Mouse (Mus musculus): ENCODE data around the gene Baiap2l1. TPM values are rescaled to one million over a fixed set of nuclear protein-coding genes. Genes with fewer than 3 reads are reported as not detected.

The Baiap2l1 gene
- polyA plus RNA-seq (2016; fragmentation: Nextera tagmentation; extraction: Ambion mirVana), result 5.0 and 5.6 TPM in 2 replicates

DNA sequence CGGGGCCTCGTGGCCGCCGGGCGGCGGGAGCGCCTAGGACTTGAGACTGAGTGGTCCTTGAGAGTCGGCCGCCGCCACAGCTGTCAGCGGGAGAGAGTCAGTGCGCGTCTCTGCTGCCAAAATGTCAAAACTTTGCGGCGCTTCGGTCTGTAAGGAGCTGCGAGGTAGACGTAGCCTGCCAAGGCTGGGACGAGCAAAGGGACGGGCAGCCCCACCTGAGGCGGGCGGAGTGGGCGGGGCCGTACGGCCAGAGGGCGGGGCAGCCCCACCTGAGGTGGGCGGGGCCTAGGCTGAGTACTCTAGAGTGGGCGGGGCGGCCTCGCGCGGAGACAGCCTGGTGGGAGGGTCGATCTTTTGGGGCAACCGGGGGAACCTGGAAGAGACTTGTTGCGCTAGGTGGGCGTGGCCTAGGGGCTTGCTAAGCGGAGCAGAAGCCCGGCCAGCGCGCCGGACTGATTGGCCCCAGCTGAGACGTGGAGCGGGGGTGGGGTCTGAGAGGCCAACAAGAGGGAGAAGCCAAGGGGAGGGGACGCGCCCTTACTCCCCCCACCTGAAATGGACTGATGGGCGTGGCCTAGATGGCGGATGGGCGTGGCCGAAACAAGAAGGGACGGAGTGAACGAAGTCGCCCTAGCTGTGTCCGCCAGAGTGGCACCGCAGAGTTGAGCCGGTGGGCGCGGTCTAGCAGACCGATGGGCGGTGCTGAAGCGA is at the start of gene Baiap2l1:
TSS of gene Baiap2l1 (minus strand) at position 232 of the 711 bp plus-strand sequence.
- H3K27me3 ChIP-seq, result peaks cover 25% of the 10 kb centered on the region

DNA sequence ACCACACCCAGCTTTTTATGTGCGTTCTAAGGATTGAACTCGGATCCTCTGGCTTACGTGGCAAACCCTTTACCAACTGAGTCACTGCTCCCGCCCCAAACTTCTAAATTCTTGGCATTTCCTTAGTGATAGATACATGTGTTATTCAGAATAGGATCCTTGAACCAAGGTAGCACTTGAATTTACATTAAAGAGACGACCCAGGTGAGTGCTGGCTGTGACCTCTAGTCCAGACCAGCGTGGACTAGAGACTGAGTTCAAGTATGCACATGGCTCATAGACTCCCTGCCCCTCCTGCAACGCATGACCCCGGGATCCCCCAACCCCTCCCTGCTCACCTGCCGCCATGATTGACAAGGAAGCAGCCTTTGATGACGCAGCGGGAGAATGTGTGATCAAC is 48.3 kb upstream of the Baiap2l1 start:
- H3K9me3 ChIP-seq (replicated peaks), result no peaks in the 10 kb centered on the region
- H3K27me3 ChIP-seq, result no peaks in the 10 kb centered on the region; the same call in 1 of the 2 replicates
- 88% methylated on average over 11 of the region's 11 CpGs for WGBS

More for the DNA sequence above, at the start of gene Baiap2l1:
- Histone ChIP-seq H3K36me3 (no peaks in the 10 kb centered on the region), H3K9ac (peak within 1 kb of the TSS; percentile 56), H3K4me2 (replicated peaks) (peak within 1 kb of the TSS; percentile 93), H3K4me3 (peak within 1 kb of the TSS; percentile 51), H3K27ac (no peak within 1 kb of the TSS), H3K4me1 (peaks cover 16% of the 10 kb centered on the region), H3K9me3 (replicated peaks) (no peaks in the 10 kb centered on the region)
- under 1% methylated on average over 59 of the region's 60 CpGs for WGBS
- ATAC-seq (ENCODE audit: low FRiP score), result peak; percentile 96

DNA sequence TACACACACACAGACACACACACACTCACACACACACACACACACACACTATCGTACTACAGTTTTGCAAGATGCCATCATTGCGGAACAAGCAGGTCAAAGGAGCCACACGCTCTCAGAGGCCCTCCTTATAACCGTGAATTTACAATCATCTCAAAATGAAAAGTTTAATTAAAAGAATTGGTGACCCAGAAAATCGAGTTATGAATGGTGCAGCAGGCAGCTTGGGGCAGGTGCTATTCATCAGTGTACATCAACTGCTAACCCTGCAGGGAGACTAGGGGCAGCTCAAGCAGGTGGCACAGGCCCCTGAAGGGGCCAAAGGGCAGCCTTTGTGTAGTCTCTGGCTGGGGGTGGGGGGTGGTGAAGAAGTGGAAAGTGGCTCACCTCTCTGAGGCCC is 42.9 kb upstream of the Baiap2l1 start:
- Histone ChIP-seq H3K27me3 (no peaks in the 10 kb centered on the region; the same call in 1 of the 2 replicates), H3K4me1 (0 out of 2 replicates have a peak, but pooled peaks cover 3% of the 10 kb centered on the region), H3K9me3 (replicated peaks) (no peaks in the 10 kb centered on the region), H3K27ac (no peak overlapping the region), H3K4me2 (replicated peaks) (no peak overlapping the region), H3K9ac (no peak overlapping the region), H3K4me3 (no peak overlapping the region), H3K36me3 (no peaks in the 10 kb centered on the region)
- ATAC-seq (ENCODE audit: low FRiP score), result no peak
- 42% methylated on average over 5 of the region's 5 CpGs for WGBS

More for the DNA sequence above, 48.3 kb upstream of the Baiap2l1 start:
- no peaks in the 10 kb centered on the region for H3K36me3 ChIP-seq
- H3K4me2 ChIP-seq (replicated peaks), result no peak overlapping the region
- no peak overlapping the region for H3K4me3 ChIP-seq
- no peak overlapping the region for H3K9ac ChIP-seq
- no peak overlapping the region for H3K27ac ChIP-seq
- no peaks in the 10 kb centered on the region for H3K4me1 ChIP-seq
- ATAC-seq (ENCODE audit: low FRiP score), result no peak

DNA sequence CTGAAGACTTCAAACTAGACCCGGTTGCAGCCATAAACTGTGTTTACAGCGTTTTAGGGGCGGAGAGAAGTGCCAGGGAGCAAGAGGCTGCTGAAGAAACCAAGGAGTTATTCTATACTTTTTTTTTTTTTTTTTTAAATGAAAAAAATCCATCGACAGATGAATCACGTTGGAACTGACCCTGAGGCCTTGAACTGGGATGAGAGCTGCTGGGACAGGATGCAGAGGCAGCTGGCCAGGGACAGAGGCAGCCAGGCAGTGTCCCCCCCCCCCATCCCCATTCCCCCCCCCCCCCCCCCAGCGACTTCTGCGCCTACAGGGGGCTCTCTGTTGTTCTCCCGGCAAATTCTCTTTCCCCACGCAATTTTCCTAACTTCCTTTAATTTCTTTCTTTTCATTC is 39.7 kb upstream of the Baiap2l1 start:
- H3K4me3 ChIP-seq, result no peak overlapping the region
- H3K27me3 ChIP-seq, result no peaks in the 10 kb centered on the region; the same call in 1 of the 2 replicates
- H3K27ac ChIP-seq, result no peak overlapping the region
- 0 out of 2 replicates have a peak, but pooled peaks cover 3% of the 10 kb centered on the region for H3K4me1 ChIP-seq
- H3K9ac ChIP-seq, result no peak overlapping the region
- 43% methylated on average over 5 of the region's 9 CpGs for WGBS
- no peak for ATAC-seq (ENCODE audit: low FRiP score)
- H3K4me2 ChIP-seq (replicated peaks), result no peak overlapping the region
- no peaks in the 10 kb centered on the region for H3K9me3 ChIP-seq (replicated peaks)
- no peaks in the 10 kb centered on the region for H3K36me3 ChIP-seq

DNA sequence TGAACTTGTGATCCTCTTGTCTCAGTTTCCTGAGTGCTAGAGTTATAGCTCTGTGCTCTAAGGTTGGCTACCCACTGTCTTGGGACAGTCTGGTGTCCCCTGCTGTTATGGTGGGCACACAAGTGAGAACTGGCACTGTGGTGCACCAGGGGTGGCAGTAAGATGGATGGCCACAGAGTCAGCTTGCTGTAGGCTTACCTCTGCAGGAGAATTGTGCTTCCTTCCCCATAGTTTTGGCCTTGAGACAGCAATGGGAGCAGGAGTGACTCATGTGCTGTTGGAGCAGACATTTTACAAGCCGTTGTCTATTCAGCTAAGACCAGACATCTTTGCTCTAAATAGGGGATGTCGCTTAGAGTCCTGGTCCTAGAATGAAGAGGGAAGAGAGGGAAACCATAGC is 36.2 kb upstream of the Baiap2l1 start:
- Histone ChIP-seq H3K9ac (no peak overlapping the region), H3K27me3 (no peaks in the 10 kb centered on the region), H3K4me2 (replicated peaks) (no peak overlapping the region), H3K36me3 (no peaks in the 10 kb centered on the region), H3K27ac (no peak overlapping the region), H3K4me3 (no peak overlapping the region), H3K4me1 (no peaks in the 10 kb centered on the region), H3K9me3 (replicated peaks) (no peaks in the 10 kb centered on the region)
- no peak for ATAC-seq (ENCODE audit: low FRiP score)
- 88% methylated on average over 2 of the region's 2 CpGs for WGBS

DNA sequence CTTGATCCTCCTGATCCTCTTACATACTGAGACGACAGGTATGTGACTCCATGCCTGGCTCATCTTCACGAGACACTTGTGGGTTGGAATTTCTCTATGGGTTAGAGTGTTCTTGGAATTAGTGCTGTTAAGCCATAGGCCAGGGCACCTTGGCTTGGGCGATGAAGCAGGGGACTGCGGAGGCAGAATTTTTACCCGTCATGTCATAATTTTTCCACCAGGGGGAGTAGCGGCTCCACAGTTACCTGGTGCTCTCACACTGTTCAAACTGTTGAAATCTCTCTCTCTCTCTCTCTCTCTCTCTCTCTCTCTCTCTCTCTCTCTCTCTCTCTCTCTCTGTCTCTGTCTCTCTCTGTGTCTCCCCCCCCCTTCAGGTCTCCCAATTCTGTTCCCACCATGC is 29.9 kb upstream of the Baiap2l1 start:
- Histone ChIP-seq H3K27ac (no peak overlapping the region), H3K4me1 (no peaks in the 10 kb centered on the region), H3K4me3 (no peak overlapping the region), H3K27me3 (no peaks in the 10 kb centered on the region), H3K9me3 (replicated peaks) (peaks cover 5% of the 10 kb centered on the region; the same call in 1 of the 2 replicates), H3K36me3 (no peaks in the 10 kb centered on the region), H3K9ac (no peak overlapping the region), H3K4me2 (replicated peaks) (no peak overlapping the region)
- peak; percentile 75; the same call in 1 of the 2 replicates for ATAC-seq (ENCODE audit: low FRiP score)
- 14% methylated on average over 6 of the region's 6 CpGs for WGBS

DNA sequence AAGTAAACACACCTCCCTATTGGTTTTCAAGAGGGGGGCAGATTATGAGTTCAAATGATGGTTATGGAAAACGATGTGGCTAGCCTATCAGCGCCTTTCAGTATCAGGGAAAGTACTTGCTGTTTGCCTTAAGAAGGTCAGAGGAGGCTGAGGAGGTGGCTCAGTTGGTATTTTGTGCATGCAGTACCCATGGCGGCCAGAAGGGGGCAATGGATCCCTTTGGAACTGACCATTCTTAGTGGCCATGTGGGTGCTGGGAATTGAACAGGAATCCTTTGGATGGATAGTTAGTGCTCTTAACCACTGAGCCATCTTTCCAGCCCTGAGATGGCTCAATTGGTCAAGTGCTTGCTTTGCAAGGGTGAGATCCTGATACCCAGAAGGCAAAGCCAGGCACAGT is 26.0 kb upstream of the Baiap2l1 start:
- Histone ChIP-seq H3K4me2 (replicated peaks) (no peak overlapping the region), H3K9ac (no peak overlapping the region), H3K4me1 (no peaks in the 10 kb centered on the region), H3K27ac (no peak overlapping the region), H3K4me3 (no peak overlapping the region), H3K36me3 (no peaks in the 10 kb centered on the region), H3K27me3 (no peaks in the 10 kb centered on the region), H3K9me3 (replicated peaks) (peaks cover 5% of the 10 kb centered on the region; the same call in 1 of the 2 replicates)
- 71% methylated on average over 3 of the region's 3 CpGs for WGBS
- no peak for ATAC-seq (ENCODE audit: low FRiP score)

DNA sequence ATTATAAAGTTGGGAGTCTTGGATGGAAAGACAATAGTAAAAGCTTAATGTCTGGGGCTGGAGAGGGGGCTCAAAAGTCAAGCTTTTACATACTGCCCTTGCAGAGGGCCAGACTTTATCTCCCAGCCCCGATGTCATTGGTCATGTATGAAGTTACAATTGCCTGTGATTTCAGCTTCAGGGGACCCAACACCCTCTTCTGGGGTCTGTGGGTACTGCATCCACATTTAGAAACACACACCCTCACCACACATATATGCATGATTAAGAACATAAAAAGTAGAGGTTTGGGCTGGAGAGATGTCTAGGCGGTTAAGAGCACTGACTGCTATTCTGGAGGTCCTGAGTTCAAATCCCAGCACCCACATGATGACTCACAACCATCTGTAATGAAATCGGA is 23.9 kb upstream of the Baiap2l1 start:
- ATAC-seq (ENCODE audit: low FRiP score), result no peak
- H3K9ac ChIP-seq, result no peak overlapping the region
- no peak overlapping the region for H3K4me3 ChIP-seq
- no peaks in the 10 kb centered on the region for H3K4me1 ChIP-seq
- H3K27me3 ChIP-seq, result no peaks in the 10 kb centered on the region
- no peaks in the 10 kb centered on the region for H3K36me3 ChIP-seq
- WGBS, result 73% methylated on average over 3 of the region's 3 CpGs
- no peak overlapping the region for H3K4me2 ChIP-seq (replicated peaks)
- H3K27ac ChIP-seq, result no peak overlapping the region
- peaks cover 13% of the 10 kb centered on the region for H3K9me3 ChIP-seq (replicated peaks)

DNA sequence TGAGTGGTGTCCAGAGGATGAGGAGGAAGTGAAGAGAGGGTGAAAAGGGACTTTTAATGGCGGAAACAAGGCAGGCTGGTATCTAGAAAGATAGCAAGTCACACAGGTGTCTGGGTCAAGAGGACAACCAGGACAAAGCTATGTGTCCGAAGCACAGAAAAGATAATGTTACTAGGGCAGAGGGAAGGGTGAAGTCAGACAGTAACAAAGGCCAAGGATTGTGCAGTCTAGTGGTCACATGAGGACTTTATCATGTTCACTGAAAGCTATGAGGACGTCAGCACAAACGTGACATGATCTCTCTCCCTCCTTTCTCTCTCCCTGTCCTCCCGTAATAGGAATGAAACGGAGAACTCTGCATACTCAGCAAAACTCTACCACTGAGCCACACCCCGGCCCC is 22.8 kb upstream of the Baiap2l1 start:
- no peak overlapping the region for H3K4me2 ChIP-seq (replicated peaks)
- whole genome bisulfite sequencing, result 90% methylated on average over 7 of the region's 7 CpGs
- H3K4me3 ChIP-seq, result no peak overlapping the region
- peaks cover 13% of the 10 kb centered on the region for H3K9me3 ChIP-seq (replicated peaks)
- ATAC-seq (ENCODE audit: low FRiP score), result no peak
- H3K36me3 ChIP-seq, result no peaks in the 10 kb centered on the region
- H3K27me3 ChIP-seq, result no peaks in the 10 kb centered on the region
- H3K9ac ChIP-seq, result no peak overlapping the region
- H3K27ac ChIP-seq, result no peak overlapping the region
- H3K4me1 ChIP-seq, result no peaks in the 10 kb centered on the region

DNA sequence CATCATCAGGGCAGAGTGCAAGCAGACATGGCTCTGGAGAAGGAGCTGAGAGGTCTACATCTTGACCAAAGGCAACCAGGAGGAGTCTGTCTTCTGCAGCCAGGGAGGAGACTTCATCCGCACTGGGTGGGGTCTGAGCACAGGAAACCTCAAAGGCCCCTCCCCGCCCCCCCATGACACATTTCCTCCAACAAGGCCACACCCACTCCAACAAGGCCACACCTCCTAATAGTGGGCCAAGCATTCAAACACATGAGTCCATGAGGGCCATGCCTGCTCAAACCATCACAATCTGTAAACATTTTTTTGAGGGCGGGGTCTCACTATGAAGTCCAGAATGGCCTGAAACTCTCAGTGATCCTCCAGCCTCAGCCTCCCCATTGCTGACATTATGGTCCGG is 21.5 kb upstream of the Baiap2l1 start:
- Histone ChIP-seq H3K27ac (no peak overlapping the region), H3K4me3 (no peak overlapping the region), H3K27me3 (no peaks in the 10 kb centered on the region), H3K9me3 (replicated peaks) (peaks cover 13% of the 10 kb centered on the region), H3K9ac (no peak overlapping the region), H3K4me2 (replicated peaks) (no peak overlapping the region), H3K4me1 (no peaks in the 10 kb centered on the region), H3K36me3 (no peaks in the 10 kb centered on the region)
- ATAC-seq (ENCODE audit: low FRiP score), result no peak
- WGBS, result 90% methylated on average over 4 of the region's 4 CpGs

DNA sequence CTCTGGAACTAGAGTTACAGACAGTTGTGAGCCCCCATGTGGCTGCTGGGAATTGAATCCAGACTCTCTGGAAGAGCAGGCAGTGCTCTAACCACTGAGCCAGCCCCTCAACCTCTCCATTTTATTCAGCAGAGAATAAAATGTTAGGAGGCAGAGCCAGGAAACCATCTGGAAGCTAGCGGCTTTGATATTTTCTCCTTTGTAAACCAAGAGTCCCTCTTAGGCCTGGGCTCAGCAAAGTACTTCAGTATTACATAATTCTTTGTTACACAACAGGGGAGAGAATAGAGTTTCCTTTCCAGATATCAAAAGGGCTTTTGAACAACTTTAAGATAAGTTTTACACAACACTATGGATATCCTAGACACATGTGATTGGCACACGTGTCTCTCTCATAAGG is 15.0 kb upstream of the Baiap2l1 start:
- Histone ChIP-seq H3K9me3 (replicated peaks) (peaks cover 6% of the 10 kb centered on the region; the same call in 1 of the 2 replicates), H3K27me3 (no peaks in the 10 kb centered on the region), H3K9ac (no peak overlapping the region), H3K4me3 (no peak overlapping the region), H3K27ac (no peak overlapping the region), H3K36me3 (no peaks in the 10 kb centered on the region), H3K4me1 (no peaks in the 10 kb centered on the region), H3K4me2 (replicated peaks) (no peak overlapping the region)
- no peak for ATAC-seq (ENCODE audit: low FRiP score)
- 86% methylated on average over 2 of the region's 2 CpGs for WGBS

DNA sequence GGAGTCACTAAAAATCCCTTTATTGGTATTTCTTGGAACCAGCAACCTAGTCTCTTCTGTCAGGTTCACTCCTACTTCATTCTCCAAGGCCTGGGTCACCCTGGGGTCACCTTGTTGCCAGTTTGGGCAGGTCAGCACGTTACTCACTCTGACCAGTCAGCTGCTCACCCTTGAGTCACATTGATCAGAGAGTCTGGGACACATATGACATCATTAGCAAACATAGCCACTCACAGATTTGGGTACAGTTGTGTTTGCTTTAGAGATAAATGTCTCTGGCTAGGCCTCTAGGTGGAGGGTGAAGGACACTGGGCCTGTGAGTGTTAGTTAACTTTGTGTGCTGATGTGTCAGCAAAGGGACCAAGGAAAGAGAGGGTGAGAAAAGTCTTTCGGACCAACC is 14.3 kb upstream of the Baiap2l1 start:
- H3K27me3 ChIP-seq, result no peaks in the 10 kb centered on the region
- no peak for ATAC-seq (ENCODE audit: low FRiP score)
- H3K4me1 ChIP-seq, result no peaks in the 10 kb centered on the region
- H3K9me3 ChIP-seq (replicated peaks), result no peaks in the 10 kb centered on the region
- no peaks in the 10 kb centered on the region for H3K36me3 ChIP-seq
- WGBS, result 68% methylated on average over 2 of the region's 2 CpGs
- H3K27ac ChIP-seq, result no peak overlapping the region
- H3K4me3 ChIP-seq, result no peak overlapping the region
- H3K4me2 ChIP-seq (replicated peaks), result no peak overlapping the region
- no peak overlapping the region for H3K9ac ChIP-seq

DNA sequence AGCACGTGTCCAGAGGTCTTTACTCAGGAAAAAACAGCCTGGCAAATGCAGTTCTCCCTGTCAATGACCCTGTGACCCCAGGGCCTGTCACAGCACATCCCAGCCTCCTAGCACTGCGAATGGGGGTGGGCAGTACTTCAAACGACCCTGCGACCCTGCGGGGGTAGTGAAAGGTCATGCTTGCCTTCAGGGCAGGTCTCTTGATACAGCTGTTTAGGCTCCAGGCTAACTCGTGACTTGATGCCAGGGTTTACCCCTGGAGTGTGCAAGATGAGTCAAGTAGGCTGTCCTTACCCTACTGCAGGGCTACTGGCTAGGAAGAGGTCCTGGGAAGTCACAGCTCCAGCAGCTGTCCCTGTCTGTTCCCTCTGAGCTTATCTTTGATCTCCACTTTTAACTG is 13.1 kb upstream of the Baiap2l1 start:
- WGBS, result 8% methylated on average over 6 of the region's 6 CpGs

More for the DNA sequence above, 13.1 kb upstream of the Baiap2l1 start:
- Histone ChIP-seq H3K27me3 (no peaks in the 10 kb centered on the region), H3K4me3 (no peak overlapping the region), H3K4me1 (no peaks in the 10 kb centered on the region), H3K9me3 (replicated peaks) (no peaks in the 10 kb centered on the region), H3K9ac (no peak overlapping the region), H3K27ac (no peak overlapping the region), H3K36me3 (no peaks in the 10 kb centered on the region), H3K4me2 (replicated peaks) (no peak overlapping the region)
- no peak for ATAC-seq (ENCODE audit: low FRiP score)
